Mouse (Mus musculus) thymus, adult 2 months (tissue): ENCODE measurements around the gene Lpin2. TPM values are rescaled to one million over a fixed set of nuclear protein-coding genes. Genes with fewer than 3 reads are reported as not detected.

ENCODE experiments used
- DNase-seq: peaks from one replicate; pipeline ENCODE4 v3.0.0; 2021
- H3K27ac ChIP-seq: fragments of 200-500 bp; 2 replicates; pipeline ENCODE4 v1.5.1; 2012; ENCODE audit warnings: low read length, control low read depth; ENCODE audit not compliant: control insufficient read depth, insufficient read depth
- H3K27me3 ChIP-seq: fragments of 200-500 bp; 2 replicates; pipeline ENCODE4 v1.6.1; 2012; ENCODE audit warnings: mild to moderate bottlenecking, low read length, moderate library complexity, mixed read lengths; ENCODE audit not compliant: control insufficient read depth, insufficient read depth
- H3K36me3 ChIP-seq: fragments of 200-500 bp; 2 replicates; pipeline ENCODE4 v1.6.1; 2012; ENCODE audit warnings: mild to moderate bottlenecking, low read length, moderate library complexity; ENCODE audit not compliant: control insufficient read depth, insufficient read depth
- H3K4me1 ChIP-seq: fragments of 200-500 bp; replicated peaks from 2 replicates; pipeline ENCODE4 v1.6.1; 2012; ENCODE audit warnings: low read length; ENCODE audit not compliant: control insufficient read depth, insufficient read depth
- H3K4me3 ChIP-seq: fragments of 200-500 bp; 2 replicates; pipeline ENCODE4 v1.5.1; 2012; ENCODE audit warnings: mild to moderate bottlenecking, low read length, control low read depth, moderate library complexity; ENCODE audit not compliant: control insufficient read depth, insufficient read depth
- CTCF ChIP-seq: fragments of 200-500 bp; IDR thresholded peaks from 2 replicates; pipeline ENCODE4 v1.5.1; 2012; ENCODE audit warnings: mild to moderate bottlenecking, control low read depth, low read length, moderate library complexity, borderline replicate concordance; ENCODE audit not compliant: control insufficient read depth, poor library complexity, insufficient read depth; ENCODE audit errors: extremely low read depth
- POLR2A ChIP-seq: fragments of 200-500 bp; IDR thresholded peaks from 2 replicates; pipeline ENCODE4 v1.6.1; 2012; ENCODE audit warnings: mild to moderate bottlenecking, low read length, control low read depth, moderate library complexity; ENCODE audit not compliant: control insufficient read depth, poor library complexity, insufficient read depth; ENCODE audit errors: extremely low read depth
- WGBS: fragments of 180-500 bp; shearing (Covaris S2); methylation state at CpG from one replicate; pipeline ENCODE4 v1.1.7; 2018; 5-methylcytosine and 5-hydroxymethylcytosine counted together
- polyA plus RNA-seq: library from polyadenylated mRNA; depleted of rRNA; stranded (reverse); fragments of >200 nt; gene quantifications from 2 replicates; pipeline ENCODE4 v1.2.3, GENCODE M21; 2012

Lpin2 gene
- polyA plus RNA-seq, 1 experiment = 16.7 TPM

GRCm38 (mm10) chr17:71288145-71288758, 105.9 kb downstream of the Lpin2 start:
- TF ChIP-seq POLR2A = no peak
- no peak for DNase-seq
- 8% methylated on average over 11 of the region's 11 CpGs for WGBS
- H3K27me3 ChIP-seq = no peaks in the 10 kb centered on the region; the same call in 1 of the 2 replicates
- H3K36me3 ChIP-seq = no peaks in the 10 kb centered on the region
- no peak overlapping the region for H3K4me3 ChIP-seq
- H3K4me1 ChIP-seq = no peaks in the 10 kb centered on the region
- no peak overlapping the region for H3K27ac ChIP-seq

- TF ChIP-seq POLR2A (no peak), CTCF (no peak)
These were observed 106.6 kb downstream of the Lpin2 start for GRCm38 (mm10) chr17:71288808-71289548.

GRCm38 (mm10) chr17:71289572-71290176, 107.3 kb downstream of the Lpin2 start:
- H3K4me1 ChIP-seq = no peaks in the 10 kb centered on the region
- DNase-seq = no peak
- H3K27ac ChIP-seq = no peak overlapping the region
- no peak overlapping the region for H3K4me3 ChIP-seq
- TF ChIP-seq CTCF = no peak
- no peak for TF ChIP-seq POLR2A
- 96% methylated on average over 6 of the region's 6 CpGs for WGBS
- no peaks in the 10 kb centered on the region; the same call in 1 of the 2 replicates for H3K27me3 ChIP-seq
- no peaks in the 10 kb centered on the region for H3K36me3 ChIP-seq

More at GRCm38 (mm10) chr17:71288808-71289548, 106.6 kb downstream of the Lpin2 start:
- WGBS = 85% methylated on average over 10 of the region's 10 CpGs
- no peak overlapping the region for H3K4me3 ChIP-seq
- H3K27me3 ChIP-seq = no peaks in the 10 kb centered on the region; the same call in 1 of the 2 replicates
- no peaks in the 10 kb centered on the region for H3K4me1 ChIP-seq
- H3K27ac ChIP-seq = no peak overlapping the region
- no peaks in the 10 kb centered on the region for H3K36me3 ChIP-seq
- DNase-seq = no peak

- DNase-seq = no peak
- TF ChIP-seq CTCF (no peak), POLR2A (no peak)
- WGBS = 91% methylated on average over 7 of the region's 7 CpGs
- Histone ChIP-seq H3K27ac (no peak overlapping the region), H3K4me1 (no peaks in the 10 kb centered on the region), H3K36me3 (no peaks in the 10 kb centered on the region), H3K4me3 (no peak overlapping the region), H3K27me3 (no peaks in the 10 kb centered on the region; the same call in 1 of the 2 replicates)
These were observed 108.4 kb downstream of the Lpin2 start for GRCm38 (mm10) chr17:71290486-71291410.

- Histone ChIP-seq H3K27ac (no peak overlapping the region), H3K4me1 (no peaks in the 10 kb centered on the region), H3K36me3 (no peaks in the 10 kb centered on the region), H3K4me3 (no peak overlapping the region), H3K27me3 (no peaks in the 10 kb centered on the region; the same call in 1 of the 2 replicates)
- DNase-seq = no peak
- WGBS = 86% methylated on average over 6 of the region's 6 CpGs
- TF ChIP-seq CTCF (no peak), POLR2A (no peak)
These were observed 109.6 kb downstream of the Lpin2 start for GRCm38 (mm10) chr17:71291897-71292420.

GRCm38 (mm10) chr17:71292897-71293296, 110.5 kb downstream of the Lpin2 start:
- no peaks in the 10 kb centered on the region for H3K4me1 ChIP-seq
- H3K27me3 ChIP-seq = no peaks in the 10 kb centered on the region
- TF ChIP-seq CTCF (no peak), POLR2A (no peak)
- H3K27ac ChIP-seq = no peak overlapping the region
- no peak for DNase-seq
- H3K36me3 ChIP-seq = no peaks in the 10 kb centered on the region
- H3K4me3 ChIP-seq = no peak overlapping the region
- WGBS = 92% methylated on average over 4 of the region's 4 CpGs
